Mouse (Mus musculus) hindbrain, postnatal 0 days (tissue): ENCODE measurements around the gene Diaph2. TPM values are rescaled to one million over a fixed set of nuclear protein-coding genes. Genes with fewer than 3 reads are reported as not detected.

Source experiments
- ATAC-seq: fragments of 200-750 bp; cut with Nextera tagmentation; 2 replicates; pipeline ENCODE4 v1.8.0; 2017; ENCODE audit warnings: mild to moderate bottlenecking, moderate TSS enrichment, moderate library complexity
- DNase-seq: peaks from one replicate; pipeline ENCODE4 v3.0.0-alpha.2; 2015; ENCODE audit warnings: low spot score
- H3K27ac ChIP-seq: fragments of 300-500 bp; sonication (generic); 2 replicates; pipeline ENCODE4 v1.5.1; 2014; ENCODE audit warnings: mild to moderate bottlenecking
- H3K27me3 ChIP-seq: fragments of 300-500 bp; sonication (generic); 2 replicates; pipeline ENCODE4 v1.6.1; 2014; ENCODE audit warnings: low read length, mixed read lengths; ENCODE audit not compliant: insufficient read depth
- H3K36me3 ChIP-seq: fragments of 300-500 bp; sonication (generic); 2 replicates; pipeline ENCODE4 v1.6.1; 2014; ENCODE audit warnings: low read length, mixed read lengths; ENCODE audit not compliant: insufficient read depth
- H3K4me1 ChIP-seq: fragments of 300-500 bp; sonication (generic); 2 replicates; pipeline ENCODE4 v1.6.1; 2014; ENCODE audit warnings: antibody characterized with exemption, low read length, mixed read lengths; ENCODE audit not compliant: insufficient read depth
- H3K4me2 ChIP-seq: fragments of 300-500 bp; sonication (generic); 2 replicates; pipeline ENCODE4 v1.6.1; 2014; ENCODE audit warnings: low read depth, mild to moderate bottlenecking, low read length, moderate library complexity, mixed read lengths
- H3K4me3 ChIP-seq: fragments of 300-500 bp; sonication (generic); 2 replicates; pipeline ENCODE4 v1.5.1; 2014; ENCODE audit warnings: low read length
- H3K9ac ChIP-seq: fragments of 300-500 bp; sonication (generic); replicated peaks from 2 replicates; pipeline ENCODE4 v1.6.1; 2014; ENCODE audit warnings: mild to moderate bottlenecking, low read length, moderate library complexity, mixed read lengths
- H3K9me3 ChIP-seq: fragments of 300-500 bp; sonication (generic); 2 replicates; pipeline ENCODE4 v1.6.1; 2016; ENCODE audit warnings: low read length, mixed read lengths
- CTCF ChIP-seq: IDR thresholded peaks from 2 replicates; pipeline ENCODE4 v1.5.1; 2016; ENCODE audit warnings: antibody characterized with exemption, control low read depth, low read depth
- WGBS: fragments of 180-500 bp; shearing (Covaris S2); extraction: QIAGEN DNeasy Blood & Tissue Kit; methylation state at CpG from one replicate; pipeline ENCODE4 v1.1.7; 2014; 5-methylcytosine and 5-hydroxymethylcytosine counted together
- polyA plus RNA-seq: library from polyadenylated mRNA; unstranded; fragments of >200 nt; fragmentation: Nextera tagmentation; extraction: Ambion mirVana; gene quantifications from 2 replicates; pipeline ENCODE4 v1.2.1, GENCODE M21; 2015
- total RNA-seq: library from RNA; depleted of rRNA; stranded (reverse); fragments of >200 nt; gene quantifications from 2 replicates; pipeline ENCODE4 v1.2.3, GENCODE M21; 2014

Gene Diaph2
- total and polyA plus RNA-seq, 2 experiments from 2014 or later = 2.3 to 4.1 TPM

GRCm38 (mm10) chrX:129766811-129767210, 17.3 kb downstream of the Diaph2 start:
- Histone ChIP-seq H3K4me1 (no peaks in the 10 kb centered on the region), H3K9me3 (no peaks in the 10 kb centered on the region), H3K27ac (no peak overlapping the region), H3K9ac (no peak overlapping the region), H3K4me3 (no peak overlapping the region), H3K4me2 (no peak overlapping the region), H3K36me3 (no peaks in the 10 kb centered on the region), H3K27me3 (no peaks in the 10 kb centered on the region)
- DNase-seq = no peak
- TF ChIP-seq CTCF = no peak
- ATAC-seq = no peak
- WGBS = 54% methylated on average over 1 of the region's 1 CpGs

DNA sequence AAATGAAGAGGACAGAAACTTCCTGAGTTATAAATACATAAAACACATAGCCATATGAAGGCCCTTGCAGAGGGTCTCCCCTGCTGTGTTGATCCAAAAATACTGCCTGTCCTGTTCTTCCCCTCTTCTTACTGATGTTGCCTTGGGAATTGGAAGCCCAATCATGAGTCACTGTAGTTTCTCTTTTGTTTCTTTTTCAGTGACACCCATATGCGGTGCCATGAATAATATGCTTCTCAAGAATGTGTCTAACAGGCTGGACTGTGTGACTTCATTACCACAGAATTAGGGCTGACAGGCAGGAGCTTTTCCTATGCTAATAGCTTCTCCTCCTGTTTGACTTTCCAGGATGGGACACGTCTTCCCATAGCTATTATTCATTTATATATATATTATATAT, 21.1 kb downstream of the Diaph2 start:
- WGBS = 37% methylated on average over 2 of the region's 2 CpGs
- no peak for ATAC-seq

DNA sequence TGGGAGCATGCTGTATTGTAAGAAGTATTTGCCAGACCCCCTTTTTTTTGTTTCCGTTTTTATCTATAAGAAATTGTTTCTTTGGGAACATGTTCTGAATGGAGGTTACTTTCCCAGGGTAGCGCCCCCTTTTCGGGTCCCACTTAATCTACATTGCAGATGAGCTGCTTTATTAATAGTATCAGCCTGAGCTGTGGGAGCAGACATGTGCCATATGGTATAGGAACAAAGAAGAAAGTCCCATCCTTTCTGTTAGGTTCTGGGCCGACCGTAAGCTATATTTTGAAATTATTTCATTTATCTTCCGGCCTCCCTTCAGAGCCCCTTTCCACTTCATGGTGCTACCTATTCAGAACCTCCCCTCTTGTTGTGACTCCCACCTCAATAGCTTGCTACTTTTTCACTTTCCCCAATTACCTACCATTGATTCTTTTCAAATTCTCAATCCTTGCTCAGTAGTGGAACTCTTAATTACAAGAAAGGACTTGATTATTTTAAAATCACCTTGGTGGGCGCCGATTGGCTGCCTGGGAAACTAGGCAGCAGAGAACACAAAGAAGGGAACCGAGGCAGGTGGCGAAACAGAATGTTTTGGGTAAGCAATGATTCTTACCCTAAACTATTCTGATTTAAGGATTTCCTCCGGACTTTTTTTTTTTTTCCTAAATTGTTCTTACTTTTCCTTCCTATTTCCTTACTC, 24.2 kb downstream of the Diaph2 start:
- 64% methylated on average over 11 of the region's 11 CpGs for WGBS
- ATAC-seq = no peak
- Histone ChIP-seq H3K27me3 (no peaks in the 10 kb centered on the region), H3K9me3 (no peaks in the 10 kb centered on the region), H3K27ac (no peak overlapping the region), H3K4me3 (no peak overlapping the region), H3K4me1 (no peaks in the 10 kb centered on the region), H3K36me3 (no peaks in the 10 kb centered on the region), H3K9ac (no peak overlapping the region), H3K4me2 (no peak overlapping the region)
- TF ChIP-seq CTCF = no peak
- DNase-seq = no peak

More for the DNA sequence above, 21.1 kb downstream of the Diaph2 start:
- Histone ChIP-seq H3K27me3 (no peaks in the 10 kb centered on the region), H3K27ac (no peak overlapping the region), H3K4me3 (no peak overlapping the region), H3K4me2 (no peak overlapping the region), H3K4me1 (no peaks in the 10 kb centered on the region), H3K9me3 (no peaks in the 10 kb centered on the region), H3K36me3 (no peaks in the 10 kb centered on the region), H3K9ac (no peak overlapping the region)
- no peak for DNase-seq
- no peak for TF ChIP-seq CTCF

- no peaks in the 10 kb centered on the region for H3K9me3 ChIP-seq
- no peak overlapping the region for H3K4me3 ChIP-seq
- no peak overlapping the region for H3K4me2 ChIP-seq
- H3K36me3 ChIP-seq = no peaks in the 10 kb centered on the region
- H3K9ac ChIP-seq = no peak overlapping the region
- H3K27ac ChIP-seq = no peak overlapping the region
- no peaks in the 10 kb centered on the region for H3K27me3 ChIP-seq
- TF ChIP-seq CTCF = no peak
- WGBS = 54% methylated on average over 3 of the region's 3 CpGs
- ATAC-seq (no peak), DNase-seq (no peak)
- no peaks in the 10 kb centered on the region for H3K4me1 ChIP-seq
Measured at GRCm38 (mm10) chrX:129774478-129774877, 24.9 kb downstream of the Diaph2 start.

DNA sequence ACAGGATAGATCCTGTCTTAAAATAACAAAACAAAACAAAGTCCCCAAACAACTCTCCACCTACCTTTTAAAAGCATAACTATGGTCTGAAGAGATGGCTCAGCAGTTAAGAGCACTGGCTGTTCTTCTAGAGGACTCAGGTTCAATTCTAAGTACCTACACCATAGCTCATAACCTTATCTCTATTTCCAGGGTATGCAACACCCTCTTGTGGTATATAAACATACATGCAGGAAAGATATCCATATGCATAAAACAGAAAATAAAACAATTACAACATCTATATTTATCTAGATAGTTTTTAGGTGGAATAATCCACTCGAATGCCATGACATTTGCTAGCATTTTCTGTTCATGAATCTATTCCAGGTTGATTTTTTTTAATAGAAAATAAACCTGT, 27.2 kb downstream of the Diaph2 start:
- 83% methylated on average over 1 of the region's 1 CpGs for WGBS
- no peaks in the 10 kb centered on the region for H3K27me3 ChIP-seq
- TF ChIP-seq CTCF = no peak

GRCm38 (mm10) chrX:129777404-129777962, 27.9 kb downstream of the Diaph2 start:
- DNase-seq (no peak), ATAC-seq (no peak)
- Histone ChIP-seq H3K4me3 (no peak overlapping the region), H3K27me3 (no peaks in the 10 kb centered on the region), H3K4me2 (no peak overlapping the region), H3K9ac (no peak overlapping the region), H3K27ac (no peak overlapping the region), H3K9me3 (no peaks in the 10 kb centered on the region), H3K36me3 (no peaks in the 10 kb centered on the region), H3K4me1 (no peaks in the 10 kb centered on the region)
- TF ChIP-seq CTCF = no peak
- 84% methylated on average over 4 of the region's 4 CpGs for whole genome bisulfite sequencing

More for the DNA sequence above, 27.2 kb downstream of the Diaph2 start:
- Histone ChIP-seq H3K9ac (no peak overlapping the region), H3K4me3 (no peak overlapping the region), H3K4me2 (no peak overlapping the region), H3K9me3 (no peaks in the 10 kb centered on the region), H3K36me3 (no peaks in the 10 kb centered on the region), H3K4me1 (no peaks in the 10 kb centered on the region), H3K27ac (no peak overlapping the region)
- no peak for ATAC-seq
- no peak for DNase-seq

GRCm38 (mm10) chrX:129781844-129782243, 32.3 kb downstream of the Diaph2 start:
- H3K4me2 ChIP-seq = no peak overlapping the region
- H3K36me3 ChIP-seq = no peaks in the 10 kb centered on the region
- no peak overlapping the region for H3K27ac ChIP-seq
- no peak for TF ChIP-seq CTCF
- no peak for ATAC-seq
- no peaks in the 10 kb centered on the region for H3K27me3 ChIP-seq
- no peaks in the 10 kb centered on the region for H3K9me3 ChIP-seq
- H3K4me1 ChIP-seq = no peaks in the 10 kb centered on the region
- no peak for DNase-seq
- H3K9ac ChIP-seq = no peak overlapping the region
- no peak overlapping the region for H3K4me3 ChIP-seq
- 80% methylated on average over 2 of the region's 2 CpGs for WGBS
